Mouse (Mus musculus): ENCODE results near the gene Scgb1c1. TPM values are rescaled to one million over a fixed set of nuclear protein-coding genes. Genes with fewer than 3 reads are reported as not detected.
A peak's percentile ranks its signal among the peaks of the same experiment; 100 is the strongest.
"Not testable (repeated sequence)": the region's sequence is repeated elsewhere in the genome, so short reads cannot be mapped to it uniquely, and the experiment has no call there.

Scgb1c1 gene
- total RNA-seq, 2 experiments from 2014 or later, result 23.9 to 24.8 TPM

- intact Hi-C loops (cut with DNase I), result no loop called here
- DNase-seq, result no peak
These were observed 28.9 kb downstream of the Scgb1c1 start for GRCm38 (mm10) chr7:140874224-140874623.

- intact Hi-C loops (cut with DNase I), result no loop called here
- DNase-seq, result no peak
These were observed 32.0 kb downstream of the Scgb1c1 start for GRCm38 (mm10) chr7:140877364-140877763.

GRCm38 (mm10) chr7:140879355-140879754, 34.0 kb downstream of the Scgb1c1 start:
- DNase-seq, result no peak
- intact Hi-C loops (cut with DNase I), result no loop called here

- intact Hi-C loops (cut with DNase I), result no loop called here
- no peak for DNase-seq
These were observed 35.1 kb downstream of the Scgb1c1 start for GRCm38 (mm10) chr7:140880419-140880818.

DNA sequence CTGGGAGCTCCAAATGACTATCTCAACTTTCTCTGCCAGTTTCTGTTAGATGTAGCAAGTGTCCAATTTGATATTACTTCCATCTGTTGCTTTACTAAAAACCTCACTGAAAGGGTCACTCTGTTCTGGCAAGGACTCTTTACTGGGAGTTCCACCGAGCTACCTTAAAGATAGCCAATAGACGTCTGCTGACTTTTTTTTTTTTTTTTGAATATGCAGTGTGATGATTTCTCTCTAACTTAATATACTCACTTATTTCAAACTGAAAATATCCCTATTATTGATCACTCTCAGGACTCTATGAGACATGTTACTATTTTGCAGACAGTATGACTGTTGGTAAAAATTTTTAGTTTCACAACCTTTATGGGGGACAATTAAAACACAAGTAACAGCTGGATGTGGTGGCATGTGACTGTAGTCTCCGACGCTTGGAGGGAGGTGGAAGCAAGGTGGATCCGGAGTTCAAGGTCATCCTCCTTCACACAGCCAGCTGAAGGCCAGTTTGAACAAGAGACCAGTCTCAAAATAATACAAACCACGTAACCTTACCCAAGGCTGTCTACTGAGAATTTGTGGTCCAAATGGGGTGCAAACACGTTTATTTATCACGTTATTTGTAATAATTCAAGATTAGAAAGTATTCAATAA, 35.6 kb downstream of the Scgb1c1 start:
- intact Hi-C loops (cut with DNase I), result no loop called here

DNA sequence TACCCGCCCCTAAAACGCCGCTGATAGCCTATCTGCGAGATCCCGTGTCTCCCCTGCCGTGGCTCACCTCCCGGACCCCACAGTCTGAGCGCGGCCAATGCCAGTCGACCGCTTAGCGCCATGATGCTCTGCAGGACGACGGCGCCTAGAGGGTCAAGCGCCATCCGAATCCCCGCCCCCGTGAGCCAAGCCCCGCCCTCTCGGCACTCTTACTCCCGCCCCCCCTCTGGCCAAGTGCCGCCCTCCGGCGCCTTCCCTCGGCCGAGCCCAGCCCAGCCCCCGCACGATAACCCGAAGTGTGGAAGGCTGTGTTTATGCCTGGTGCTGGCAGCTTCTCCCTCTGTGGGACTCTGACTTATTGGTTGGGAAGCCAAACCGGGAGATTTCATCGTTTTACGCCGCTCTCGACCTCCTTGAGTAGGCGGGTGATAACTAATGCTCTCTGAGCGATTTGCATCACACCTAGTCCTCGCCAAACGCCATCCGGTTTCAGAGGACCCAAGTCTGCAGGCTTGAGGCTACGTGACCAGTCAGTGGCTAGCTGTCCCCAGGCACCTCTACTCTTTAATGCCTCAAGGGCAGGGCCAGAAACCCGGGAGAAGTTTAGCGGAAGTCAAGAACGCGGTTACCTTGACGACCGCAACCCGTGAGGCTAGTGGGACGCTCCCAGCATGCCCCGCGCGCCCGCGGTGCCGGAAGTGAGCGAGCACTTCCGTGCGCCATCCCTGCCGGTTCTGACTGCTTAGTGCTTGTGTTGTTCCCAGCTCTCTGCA, 36.5 kb downstream of the Scgb1c1 start, which contains the start of the genes Psmd13 and Sirt3:
Gene Psmd13, plus strand, starts transcription at position 273 of the 773 bp plus-strand sequence.
Gene Sirt3, minus strand, starts transcription at position 614 of the 773 bp plus-strand sequence.
- DNase-seq, result peak; percentile 92 to 94
- intact Hi-C loops (cut with DNase I), result loop anchor here (1.0 kb wide), 1 partner anchor 25 kb away; the partner anchor contains the start of gene Bet1l

More for the DNA sequence above, 35.6 kb downstream of the Scgb1c1 start:
- DNase-seq, result no peak

GRCm38 (mm10) chr7:140882469-140882803, 37.1 kb downstream of the Scgb1c1 start:
- intact Hi-C loops (cut with DNase I), result loop anchor here (1.0 kb wide), 1 partner anchor 25 kb away; the partner anchor contains the start of gene Bet1l
- no peak for DNase-seq

GRCm38 (mm10) chr7:140890636-140891035, 45.3 kb downstream of the Scgb1c1 start:
- intact Hi-C loops (cut with DNase I); DNase-seq: not testable (repeated sequence)

GRCm38 (mm10) chr7:140894031-140894430, 48.7 kb downstream of the Scgb1c1 start:
- intact Hi-C loops (cut with DNase I), result no loop called here
- DNase-seq, result no peak

- intact Hi-C loops (cut with DNase I), result no loop called here
- DNase-seq, result no peak
These were observed 49.3 kb downstream of the Scgb1c1 start for GRCm38 (mm10) chr7:140894611-140895010.

Other genes starting within 250 kb of the Scgb1c1 start
- gene Olfr46, start 244.3 kb upstream of the Scgb1c1 start, total RNA-seq (2021), result not detected
- not detected for gene Olfr61, start 216.6 kb upstream of the Scgb1c1 start, total RNA-seq (2021)
- not detected for gene Olfr53, start 199.1 kb upstream of the Scgb1c1 start, total RNA-seq (2021)
- gene Olfr539, start 185.6 kb upstream of the Scgb1c1 start, total RNA-seq (2021), result not detected
- not detected for gene Olfr45, start 163.6 kb upstream of the Scgb1c1 start, total RNA-seq (2021)
- not detected for gene Olfr541, start 148.3 kb upstream of the Scgb1c1 start, total RNA-seq (2021)
- gene Cyp2e1, start 81.8 kb upstream of the Scgb1c1 start, total RNA-seq (2021), result 10 to 100 TPM in 1 of 2 experiments, 1 to 10 TPM in 1; 4.3 to 13.2 TPM
- not detected for gene Syce1, start 57.7 kb upstream of the Scgb1c1 start, total RNA-seq (2021)
- gene Zfp941, start 23.4 kb upstream of the Scgb1c1 start, total RNA-seq (2021), result under 1 TPM; 0.19 to 0.35 TPM
- gene Urah, start 10.5 kb upstream of the Scgb1c1 start, total RNA-seq (2021), result 1 to 10 TPM in 1 of 2 experiments, under 1 TPM in 1; 0.44 to 1.2 TPM
- not detected for gene Odf3, start 2.3 kb downstream of the Scgb1c1 start, total RNA-seq (2021)
- gene Gm45785, start 10.8 kb downstream of the Scgb1c1 start, total RNA-seq (2021), result not detected
- gene Ric8a, start 11.4 kb downstream of the Scgb1c1 start, total RNA-seq (2021), result 10 to 100 TPM; 19.8 to 22.4 TPM
- 10 to 100 TPM; 10.3 to 11.0 TPM for gene Bet1l, start 12.0 kb downstream of the Scgb1c1 start, total RNA-seq (2021)
- 10 to 100 TPM; 85.8 to 92.3 TPM for gene Psmd13, start 36.4 kb downstream of the Scgb1c1 start, total RNA-seq (2021)
- 10 to 100 TPM; 62.1 to 71.1 TPM for gene Sirt3, start 36.8 kb downstream of the Scgb1c1 start, total RNA-seq (2021)
- 1,000 to 10,000 TPM; 2,774 to 2,839 TPM for gene Cox8b, start 54.9 kb downstream of the Scgb1c1 start, total RNA-seq (2021)
- gene Nlrp6, start 75.4 kb downstream of the Scgb1c1 start, total RNA-seq (2021), result not detected
- 1 to 10 TPM; 4.4 to 4.9 TPM for gene Pgghg, start 95.8 kb downstream of the Scgb1c1 start, total RNA-seq (2021)
- gene Ifitm5, start 104.7 kb downstream of the Scgb1c1 start, total RNA-seq (2021), result under 1 TPM in 1 of 2 experiments, not detected in 1; 0.42 TPM
- gene Gm45717, start 110.4 kb downstream of the Scgb1c1 start, total RNA-seq (2021), result under 1 TPM in 1 of 2 experiments, not detected in 1; 0.76 TPM
- 100 to 1,000 TPM; 111 to 112 TPM for gene Ifitm2, start 110.4 kb downstream of the Scgb1c1 start, total RNA-seq (2021)
- gene Ifitm1, start 121.7 kb downstream of the Scgb1c1 start, total RNA-seq (2021), result 1 to 10 TPM; 3.4 to 4.1 TPM
- gene Ifitm3, start 165.2 kb downstream of the Scgb1c1 start, total RNA-seq (2021), result 100 to 1,000 TPM; 113 to 167 TPM
- 1 to 10 TPM in 1 of 2 experiments, under 1 TPM in 1; 0.47 to 1.0 TPM for gene Ifitm6, start 172.4 kb downstream of the Scgb1c1 start, total RNA-seq (2021)
- not detected for gene Gm17387, start 183.6 kb downstream of the Scgb1c1 start, total RNA-seq (2021)
- not detected for gene B4galnt4, start 215.6 kb downstream of the Scgb1c1 start, total RNA-seq (2021)
- not detected for gene Pkp3, start 232.7 kb downstream of the Scgb1c1 start, total RNA-seq (2021)